Mouse (Mus musculus) CD4-positive naive resting alpha-beta T cell, adult 57 days (primary cell): ENCODE results near the gene Slc35c2. TPM values are rescaled to one million over a fixed set of nuclear protein-coding genes. Genes with fewer than 3 reads are reported as not detected.

Source experiments
- total RNA-seq: library from RNA; stranded (reverse); gene quantifications from one replicate; pipeline ENCODE4 v1.2.4, GENCODE M21; 2023

Gene Slc35c2
- 35.5 TPM for total RNA-seq

DNA sequence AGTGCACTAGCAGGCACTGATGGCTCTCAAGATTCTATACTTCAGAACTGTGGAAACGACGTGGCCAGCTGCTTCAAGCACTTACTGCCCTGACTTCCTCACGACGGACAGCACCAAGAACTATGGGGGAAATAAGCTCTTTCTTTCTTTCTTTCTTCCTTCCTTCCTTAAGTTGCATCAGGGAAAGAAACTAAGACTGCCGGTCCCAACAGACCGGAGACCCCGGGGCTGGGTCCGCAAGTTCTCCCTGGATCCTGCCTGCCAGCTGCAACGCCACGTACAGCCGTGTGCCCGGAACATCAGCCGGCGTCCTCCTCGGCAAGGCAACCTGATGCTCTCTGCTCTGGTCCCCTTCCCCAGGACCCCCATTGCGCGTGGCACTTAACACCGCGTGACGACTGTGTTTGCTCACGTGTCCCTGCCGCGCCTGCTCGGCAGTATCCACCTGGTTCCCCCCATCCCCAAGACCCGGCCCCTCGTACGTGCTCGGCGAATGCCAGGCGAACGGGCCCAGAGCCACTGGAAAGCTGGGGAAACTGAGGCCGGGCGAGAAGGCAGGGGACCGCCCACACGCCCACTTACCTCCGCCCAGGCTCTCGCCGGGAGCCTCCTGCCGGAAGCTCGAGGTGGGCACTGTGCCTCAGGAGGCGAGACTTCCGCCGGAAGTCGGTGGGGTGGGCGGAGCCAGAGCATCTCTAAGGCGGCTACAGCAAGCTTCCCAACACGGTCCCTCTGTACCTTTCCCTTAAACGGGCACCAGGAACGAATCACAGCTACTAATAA is at the start of gene Slc35c2:
Gene Slc35c2 (minus strand): TSS at position 668 of the 783 bp plus-strand sequence.

DNA sequence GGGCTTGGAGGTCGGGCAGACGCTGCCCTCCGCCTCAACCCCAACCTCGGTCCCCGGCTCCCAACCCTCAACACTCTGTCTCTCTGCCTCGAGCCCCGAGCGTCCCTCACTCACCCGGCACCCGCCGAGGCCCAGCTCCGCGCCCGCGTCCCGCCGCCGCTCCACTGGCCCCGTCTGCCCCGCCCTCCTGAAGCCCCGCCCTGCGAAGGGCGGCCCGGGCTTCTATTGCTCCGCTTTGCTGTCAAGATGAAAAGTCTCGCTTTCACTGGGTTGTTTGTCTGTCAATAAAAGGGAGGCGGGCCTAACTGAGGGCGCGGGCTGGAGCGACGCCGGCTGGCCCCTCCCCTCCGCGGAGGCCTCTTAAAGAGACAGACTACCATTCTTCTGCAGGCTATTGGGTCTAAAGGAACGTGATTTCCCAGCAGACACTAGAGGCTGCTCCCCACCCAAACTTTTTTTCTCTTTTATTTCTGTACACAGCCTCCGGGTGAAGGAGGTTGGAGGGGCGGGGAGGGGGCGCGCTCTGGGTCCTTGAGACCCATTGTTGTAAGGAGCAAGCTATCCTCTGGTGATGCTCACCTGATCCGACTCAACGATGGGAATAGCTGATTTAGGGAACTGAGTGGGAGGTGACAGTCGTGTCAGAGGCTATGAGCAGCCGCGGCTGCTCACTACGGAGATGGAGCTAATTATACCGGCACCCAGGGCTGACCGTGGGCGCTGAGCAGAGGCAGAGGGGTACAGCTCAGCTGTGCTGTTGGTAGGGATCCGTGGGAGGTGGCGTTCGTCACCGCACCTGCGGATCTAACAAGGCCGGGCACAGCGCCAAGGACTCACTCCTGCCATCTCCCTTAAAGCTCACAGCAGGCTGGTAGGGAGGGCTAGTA is 38.9 kb upstream of the Slc35c2 start, which contains the start of gene Elmo2:
Gene Elmo2 (minus strand): TSS at position 176 of the 887 bp plus-strand sequence.

DNA sequence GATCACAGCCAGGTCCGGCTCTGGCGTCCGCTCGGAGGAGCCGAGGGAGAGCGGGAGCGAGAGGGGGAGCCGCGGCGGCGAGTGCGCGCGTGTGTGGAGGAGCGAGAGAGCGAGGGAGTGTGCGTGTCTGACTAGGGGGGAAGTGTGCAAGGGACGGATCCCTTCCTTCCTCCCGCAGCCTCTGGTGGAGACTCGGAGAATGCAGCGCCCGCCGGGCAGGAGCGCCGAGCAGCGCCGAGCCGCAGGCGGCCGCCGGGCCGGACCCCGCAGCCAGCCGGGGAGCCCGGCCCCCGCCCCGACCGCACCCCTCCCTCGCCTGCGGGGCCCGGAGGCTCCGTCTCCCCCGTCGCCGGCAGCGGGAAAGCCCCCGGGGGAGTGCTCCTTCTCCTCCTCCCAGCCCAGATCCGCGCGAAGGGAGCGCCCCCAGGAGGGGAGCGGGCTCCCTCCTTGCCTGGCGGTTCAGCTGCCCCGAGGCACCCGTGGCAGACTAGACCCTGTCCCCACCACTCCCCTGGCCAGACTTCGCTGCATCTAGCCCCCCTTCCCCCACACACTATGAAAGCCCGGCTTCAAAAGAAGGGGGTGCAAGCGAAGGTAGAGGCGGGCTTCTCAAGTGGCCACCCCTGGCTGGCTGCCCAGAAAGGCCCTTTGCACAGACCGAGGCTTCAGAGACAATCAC is 52.9 kb downstream of the Slc35c2 start, which contains the start of gene Cdh22:
Gene Cdh22 (minus strand): TSS at position 241 of the 679 bp plus-strand sequence.

Other genes with a start within 250 kb of the Slc35c2 start
- gene Cd40, start 232.2 kb downstream of the Slc35c2 start, total RNA-seq, result 7.1 TPM
- not detected for gene 1700025C18Rik, start 197.1 kb downstream of the Slc35c2 start, total RNA-seq
- not detected for gene Cdh22, start 53.0 kb downstream of the Slc35c2 start, total RNA-seq
- gene Elmo2, start 38.6 kb upstream of the Slc35c2 start, total RNA-seq, result 37.2 TPM
- not detected for gene Zfp663, start 80.9 kb upstream of the Slc35c2 start, total RNA-seq
- gene Zfp334, start 100.4 kb upstream of the Slc35c2 start, total RNA-seq, result 0.15 TPM
- not detected for gene Ocstamp, start 112.5 kb upstream of the Slc35c2 start, total RNA-seq
- not detected for gene Slc13a3, start 185.4 kb upstream of the Slc35c2 start, total RNA-seq
- 16.9 TPM for gene Trp53rka, start 205.5 kb upstream of the Slc35c2 start, total RNA-seq
- not detected for gene Slc2a10, start 215.9 kb upstream of the Slc35c2 start, total RNA-seq